Mouse (Mus musculus): Measurements from ENCODE around the gene Trim15. TPM values are rescaled to one million over a fixed set of nuclear protein-coding genes. Genes with fewer than 3 reads are reported as not detected.

Trim15 gene
- total and polyA plus RNA-seq, 3 experiments = 0.07 TPM; not detected in 2

DNA sequence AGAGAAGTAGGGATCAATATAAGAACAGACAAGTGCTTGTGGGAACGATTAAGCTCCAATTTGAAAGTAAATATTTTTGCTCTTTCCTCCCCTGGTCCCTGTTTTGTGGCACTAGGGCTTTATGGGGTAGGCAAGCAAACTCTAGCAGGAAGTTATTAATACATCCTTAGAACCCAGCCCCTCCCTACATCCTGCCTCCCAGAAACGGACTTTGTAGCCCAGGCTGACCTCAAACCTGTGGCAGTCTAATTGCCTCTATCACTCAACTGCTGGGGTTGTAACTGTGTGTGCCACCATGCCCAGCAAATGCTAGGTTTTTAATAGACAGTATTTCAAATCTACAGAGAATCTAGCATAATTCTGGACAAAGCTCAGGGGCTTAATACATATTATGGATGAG lies 5.3 kb downstream of the Trim15 start:
- no peak overlapping the region for H3K4me3 ChIP-seq (ENCODE audit: control insufficient read depth in 1 of 2, insufficient read depth in 1 of 2, low read depth in 2 of 2, low read length in 2 of 2)
- no peaks in the 10 kb centered on the region for H3K4me1 ChIP-seq (ENCODE audit: control insufficient read depth in 1 of 2, insufficient read depth in 2 of 2, low read length in 2 of 2)
- no peak for DNase-seq (ENCODE audit: low read depth, low spot score)
- no peaks in the 10 kb centered on the region for H3K9me3 ChIP-seq (replicated peaks; ENCODE audit: insufficient read depth, low read length)
- H3K27me3 ChIP-seq (ENCODE audit: control insufficient read depth in 1 of 2, insufficient read depth in 2 of 2, low read length in 2 of 2) = no peaks in the 10 kb centered on the region
- H3K27ac ChIP-seq (ENCODE audit: control insufficient read depth, low read depth, low read length) = no peak overlapping the region
- TF ChIP-seq RAD21 (IDR thresholded peaks at IDR 0.05; ENCODE audit: low read depth, low read length) = no peak
- no peak for TF ChIP-seq MYC (IDR thresholded peaks at IDR 0.05; ENCODE audit: low read depth, low read length)
- no peak overlapping the region for H3K9ac ChIP-seq (ENCODE audit: control insufficient read depth, low read depth, low read length, poor library complexity, severe bottlenecking)
- H3K36me3 ChIP-seq (ENCODE audit: control insufficient read depth in 1 of 2, insufficient read depth in 2 of 2, low read length in 2 of 2) = no peaks in the 10 kb centered on the region
- no peaks in the 10 kb centered on the region for H3K79me2 ChIP-seq (ENCODE audit: control insufficient read depth, insufficient read depth, low read length, poor library complexity)

DNA sequence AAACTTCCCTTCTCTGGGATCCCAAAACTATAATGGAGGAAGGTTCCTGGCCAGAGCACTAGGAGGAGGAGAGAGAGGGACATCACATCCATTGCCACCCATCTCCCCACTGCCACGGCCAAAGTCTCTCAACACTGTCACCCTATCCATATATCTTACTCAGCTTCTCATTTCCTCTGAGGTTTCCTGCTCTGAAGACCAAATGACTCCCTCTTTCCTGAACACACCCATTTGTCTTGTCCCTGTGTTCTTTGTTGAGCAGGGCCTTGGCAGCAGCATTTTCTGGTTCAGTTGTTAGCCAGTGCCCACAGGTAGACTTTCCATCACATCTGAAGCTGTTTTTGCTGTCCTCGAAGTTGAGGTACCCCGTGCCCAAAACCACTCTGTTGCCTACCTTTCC lies 8.8 kb downstream of the Trim15 start:
- Histone ChIP-seq H3K79me2 (ENCODE audit: control insufficient read depth, insufficient read depth, low read length, poor library complexity) (no peaks in the 10 kb centered on the region), H3K36me3 (ENCODE audit: control insufficient read depth in 1 of 2, insufficient read depth in 2 of 2, low read length in 2 of 2) (no peaks in the 10 kb centered on the region), H3K9me3 (replicated peaks; ENCODE audit: insufficient read depth, low read length) (no peaks in the 10 kb centered on the region), H3K27ac (ENCODE audit: control insufficient read depth, low read depth, low read length) (no peak overlapping the region), H3K27me3 (ENCODE audit: control insufficient read depth in 1 of 2, insufficient read depth in 2 of 2, low read length in 2 of 2) (no peaks in the 10 kb centered on the region), H3K4me1 (ENCODE audit: control insufficient read depth in 1 of 2, insufficient read depth in 2 of 2, low read length in 2 of 2) (no peaks in the 10 kb centered on the region), H3K9ac (ENCODE audit: control insufficient read depth, low read depth, low read length, poor library complexity, severe bottlenecking) (no peak overlapping the region), H3K4me3 (ENCODE audit: control insufficient read depth in 1 of 2, insufficient read depth in 1 of 2, low read depth in 2 of 2, low read length in 2 of 2) (no peak overlapping the region)
- no peak for TF ChIP-seq EP300 (IDR thresholded peaks at IDR 0.05; ENCODE audit: low read depth in 1 of 2, low read length in 2 of 2)
- TF ChIP-seq MYC (IDR thresholded peaks at IDR 0.05; ENCODE audit: low read depth, low read length) = no peak
- no peak for TF ChIP-seq ETS1 (IDR thresholded peaks at IDR 0.05; ENCODE audit: low read depth, low read length)
- TF ChIP-seq TCF12 (IDR thresholded peaks at IDR 0.05; ENCODE audit: low read depth, low read length) = no peak
- TF ChIP-seq CHD1 (IDR thresholded peaks at IDR 0.05; ENCODE audit: low read depth, low read length) = no peak
- TF ChIP-seq MYB (IDR thresholded peaks at IDR 0.05; ENCODE audit: low read depth, low read length) = no peak
- TF ChIP-seq GATA1 (IDR thresholded peaks at IDR 0.05; ENCODE audit: low read depth, low read length) = no peak
- no peak for TF ChIP-seq SMC3 (IDR thresholded peaks at IDR 0.05; ENCODE audit: low read depth, low read length)
- TF ChIP-seq ELF1 (IDR thresholded peaks at IDR 0.05; ENCODE audit: low read depth, low read length) = no peak
- TF ChIP-seq BHLHE40 (IDR thresholded peaks at IDR 0.05; ENCODE audit: borderline replicate concordance, low read depth, low read length) = no peak
- TF ChIP-seq TBP (IDR thresholded peaks at IDR 0.05; ENCODE audit: low read depth, low read length) = no peak
- no peak for TF ChIP-seq MAZ (IDR thresholded peaks at IDR 0.05; ENCODE audit: low read depth, low read length)
- no peak for TF ChIP-seq CHD2 (IDR thresholded peaks at IDR 0.05; ENCODE audit: low read length)
- no peak for TF ChIP-seq TAL1 (IDR thresholded peaks at IDR 0.05; ENCODE audit: low read length)
- TF ChIP-seq E2F4 (IDR thresholded peaks at IDR 0.05; ENCODE audit: borderline replicate concordance, low read depth, low read length) = no peak
- no peak for TF ChIP-seq MXI1 (IDR thresholded peaks at IDR 0.05; ENCODE audit: low read depth, low read length)
- no peak for TF ChIP-seq MAX (IDR thresholded peaks at IDR 0.05; ENCODE audit: low read length)
- TF ChIP-seq ZMIZ1 (IDR thresholded peaks at IDR 0.05; ENCODE audit: low read depth, low read length) = no peak
- no peak for TF ChIP-seq GABPA (IDR thresholded peaks at IDR 0.05; ENCODE audit: low read depth, low read length)
- TF ChIP-seq KAT2A (conservative IDR thresholded peaks at IDR 0.05; ENCODE audit: low read depth, low read length) = no peak
- DNase-seq (ENCODE audit: low read depth, low spot score) = no peak
